Mouse (Mus musculus) heart, postnatal 0 days (tissue): Measurements from ENCODE around the gene Hnrnpf. TPM values are rescaled to one million over a fixed set of nuclear protein-coding genes. Genes with fewer than 3 reads are reported as not detected.
A peak's percentile ranks its signal among the peaks of the same experiment; 100 is the strongest.
"Not testable (repeated sequence)": the region's sequence is repeated elsewhere in the genome, so short reads cannot be mapped to it uniquely, and the experiment has no call there.

Source experiments
- ATAC-seq: fragments of 200-750 bp; cut with Nextera tagmentation; 2 replicates; pipeline ENCODE4 v1.8.0; 2017; ENCODE audit warnings: low read depth, moderate number of reproducible peaks, moderate library complexity; ENCODE audit not compliant: insufficient read depth
- DNase-seq: peaks from one replicate; pipeline ENCODE4 v3.0.0-alpha.2; 2016; ENCODE audit warnings: low spot score
- H3K27ac ChIP-seq: fragments of 300-500 bp; sonication (generic); 2 replicates; pipeline ENCODE4 v1.5.1; 2014; ENCODE audit warnings: low read depth, mild to moderate bottlenecking
- H3K27me3 ChIP-seq: fragments of 300-500 bp; sonication (generic); 2 replicates; pipeline ENCODE4 v1.6.1; 2014; ENCODE audit warnings: low read length, mixed read lengths; ENCODE audit not compliant: control insufficient read depth, insufficient read depth
- H3K36me3 ChIP-seq: fragments of 300-500 bp; sonication (generic); replicated peaks from 2 replicates; pipeline ENCODE4 v1.6.1; 2014; ENCODE audit warnings: low read length, mixed read lengths; ENCODE audit not compliant: control insufficient read depth, insufficient read depth
- H3K4me1 ChIP-seq: fragments of 300-500 bp; sonication (generic); 2 replicates; pipeline ENCODE4 v1.6.1; 2014; ENCODE audit warnings: antibody characterized with exemption; ENCODE audit not compliant: control insufficient read depth, insufficient read depth
- H3K4me2 ChIP-seq: fragments of 300-500 bp; sonication (generic); 2 replicates; pipeline ENCODE4 v1.6.1; 2014; ENCODE audit warnings: low read depth, mild to moderate bottlenecking, low read length, moderate library complexity
- H3K4me3 ChIP-seq: fragments of 300-500 bp; sonication (generic); 2 replicates; pipeline ENCODE4 v1.5.1; 2014; ENCODE audit warnings: low read depth, low read length
- H3K9ac ChIP-seq: fragments of 300-500 bp; sonication (generic); replicated peaks from 2 replicates; pipeline ENCODE4 v1.6.1; 2014; ENCODE audit warnings: low read depth, low read length, mixed read lengths
- H3K9me3 ChIP-seq: fragments of 300-500 bp; sonication (generic); replicated peaks from 2 replicates; pipeline ENCODE4 v1.6.1; 2016; ENCODE audit warnings: low read length; ENCODE audit not compliant: control insufficient read depth
- CTCF ChIP-seq: IDR thresholded peaks from 2 replicates; pipeline ENCODE4 v1.5.1; 2016; ENCODE audit warnings: antibody characterized with exemption, control low read depth, low read depth
- EP300 ChIP-seq: IDR thresholded peaks from 2 replicates; pipeline ENCODE4 v1.6.1; 2016; ENCODE audit warnings: antibody characterized with exemption, low read depth
- WGBS: fragments of 180-500 bp; shearing (Covaris S2); extraction: QIAGEN DNeasy Blood & Tissue Kit; methylation state at CpG from one replicate; pipeline ENCODE4 v1.1.7; 2014; 5-methylcytosine and 5-hydroxymethylcytosine counted together
- polyA plus RNA-seq: library from polyadenylated mRNA; unstranded; fragments of >200 nt; fragmentation: Nextera tagmentation; extraction: Ambion mirVana; gene quantifications from 2 replicates; pipeline ENCODE4 v1.2.1, GENCODE M21; 2015
- total RNA-seq: library from RNA; depleted of rRNA; stranded (reverse); fragments of >200 nt; gene quantifications from 2 replicates; pipeline ENCODE4 v1.2.3, GENCODE M21; 2014; ENCODE audit warnings: low replicate concordance

The Hnrnpf gene
- total and polyA plus RNA-seq, 2 experiments from 2014 or later: 234 to 314 TPM

GRCm38 (mm10) chr6:117862899-117863620 is 37.1 kb upstream of the Hnrnpf start:
- Histone ChIP-seq H3K36me3 (no peaks in the 10 kb centered on the region), H3K27me3 (no peaks in the 10 kb centered on the region), H3K27ac (no peak overlapping the region), H3K4me2 (peak overlapping the region; percentile 88), H3K9ac (peak overlapping the region; percentile 3; the same call in 1 of the 2 replicates), H3K4me3 (peak overlapping the region; percentile 52), H3K4me1 (peaks cover 6% of the 10 kb centered on the region; the same call in 1 of the 2 replicates), H3K9me3 (no peaks in the 10 kb centered on the region)
- TF ChIP-seq CTCF (no peak), EP300 (no peak)
- 2% methylated on average over 26 of the region's 26 CpGs for WGBS
- ATAC-seq: peak; percentile 51; the same call in 1 of the 2 replicates
- DNase-seq: peak; percentile 20

DNA sequence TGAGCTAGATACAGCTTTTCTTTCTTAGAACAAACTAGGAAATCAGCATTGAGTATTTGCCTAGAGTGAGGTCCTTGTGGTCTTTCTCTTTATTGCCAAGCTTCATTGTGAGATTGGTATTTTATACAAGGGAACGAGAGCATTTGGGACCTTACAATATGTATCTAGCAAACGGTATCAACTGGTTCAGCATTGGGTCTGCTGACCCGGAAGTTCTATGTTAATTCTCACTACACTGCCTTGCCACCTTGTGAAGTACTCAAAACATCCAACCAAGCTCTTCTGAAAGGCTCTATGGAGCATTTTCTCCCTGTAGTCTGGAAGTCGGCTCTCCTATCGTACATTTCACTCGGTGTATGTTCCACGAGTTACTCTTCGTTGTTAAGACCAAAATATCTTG is 36.4 kb upstream of the Hnrnpf start:
- 90% methylated on average over 8 of the region's 8 CpGs for WGBS
- no peak overlapping the region for H3K9ac ChIP-seq

GRCm38 (mm10) chr6:117868187-117868586 is 31.9 kb upstream of the Hnrnpf start:
- Histone ChIP-seq H3K36me3 (no peaks in the 10 kb centered on the region), H3K9ac (no peak overlapping the region), H3K4me2 (no peak overlapping the region), H3K27ac (no peak overlapping the region), H3K4me1 (peaks cover 3% of the 10 kb centered on the region; the same call in 1 of the 2 replicates), H3K9me3 (no peaks in the 10 kb centered on the region), H3K27me3 (no peaks in the 10 kb centered on the region), H3K4me3 (no peak overlapping the region)
- DNase-seq (no peak), ATAC-seq (no peak)
- WGBS: 84% methylated on average over 8 of the region's 8 CpGs
- no peak for TF ChIP-seq CTCF
- TF ChIP-seq EP300: no peak

More for the DNA sequence above, 36.4 kb upstream of the Hnrnpf start:
- Histone ChIP-seq H3K4me3 (peak overlapping the region; percentile 52; the same call in 1 of the 2 replicates), H3K4me1 (peaks cover 6% of the 10 kb centered on the region; the same call in 1 of the 2 replicates), H3K4me2 (no peak overlapping the region), H3K36me3 (no peaks in the 10 kb centered on the region), H3K27me3 (no peaks in the 10 kb centered on the region), H3K27ac (no peak overlapping the region), H3K9me3 (no peaks in the 10 kb centered on the region)
- no peak for TF ChIP-seq EP300
- TF ChIP-seq CTCF: no peak
- no peak for ATAC-seq
- DNase-seq: no peak

DNA sequence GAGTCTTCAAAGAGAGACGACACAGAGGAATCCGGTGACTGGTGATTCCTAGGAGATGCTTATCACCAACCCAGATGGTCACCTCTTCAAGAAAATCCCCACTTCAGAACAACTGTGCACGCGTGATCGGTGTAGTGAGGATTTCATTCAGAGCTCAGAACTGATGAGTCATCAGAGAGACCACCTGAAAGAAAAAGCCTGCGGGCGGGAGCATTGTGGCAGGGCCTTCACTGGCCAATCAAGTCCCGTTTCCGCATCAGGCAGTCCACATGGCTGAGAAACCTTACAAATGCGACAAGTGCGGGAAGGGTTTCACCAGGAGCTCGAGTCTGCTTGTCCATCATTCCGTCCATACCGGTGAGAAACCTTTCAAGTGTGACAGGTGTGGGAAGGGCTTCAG is 29.1 kb upstream of the Hnrnpf start:
- no peak overlapping the region for H3K27ac ChIP-seq
- H3K4me2 ChIP-seq: no peak overlapping the region
- no peak overlapping the region for H3K4me3 ChIP-seq
- no peak overlapping the region for H3K9ac ChIP-seq
- no peaks in the 10 kb centered on the region for H3K9me3 ChIP-seq
- H3K4me1 ChIP-seq: no peaks in the 10 kb centered on the region
- no peak for TF ChIP-seq EP300
- no peak for TF ChIP-seq CTCF
- ATAC-seq (no peak), DNase-seq (no peak)
- H3K27me3 ChIP-seq: no peaks in the 10 kb centered on the region
- H3K36me3 ChIP-seq: no peaks in the 10 kb centered on the region
- 70% methylated on average over 14 of the region's 14 CpGs for WGBS

GRCm38 (mm10) chr6:117873450-117873849 is 26.7 kb upstream of the Hnrnpf start:
- not testable (repeated sequence) for H3K9me3 ChIP-seq

More at GRCm38 (mm10) chr6:117873450-117873849, 26.7 kb upstream of the Hnrnpf start:
- H3K4me1 ChIP-seq, H3K36me3 ChIP-seq, H3K27me3 ChIP-seq, ATAC-seq, H3K4me2 ChIP-seq, H3K27ac ChIP-seq, H3K9ac ChIP-seq, H3K4me3 ChIP-seq, DNase-seq: not testable (repeated sequence)
- 76% methylated on average over 7 of the region's 7 CpGs for WGBS
